Mouse (Mus musculus) heart, embryonic 10.5 days (tissue): ENCODE results near the gene Rilp. TPM values are rescaled to one million over a fixed set of nuclear protein-coding genes. Genes with fewer than 3 reads are reported as not detected.

Experiments used
- DNase-seq: peaks from one replicate; pipeline ENCODE4 v3.0.0-alpha.2; 2017; ENCODE audit warnings: low spot score
- H3K27ac ChIP-seq: fragments of 300-500 bp; sonication (generic); 2 replicates; pipeline ENCODE4 v1.5.1; 2016; ENCODE audit warnings: mild to moderate bottlenecking
- H3K27me3 ChIP-seq: fragments of 300-500 bp; sonication (generic); 2 replicates; pipeline ENCODE4 v1.6.1; 2016; ENCODE audit warnings: mild to moderate bottlenecking; ENCODE audit not compliant: poor library complexity, insufficient read depth, severe bottlenecking
- H3K36me3 ChIP-seq: fragments of 300-500 bp; sonication (generic); 2 replicates; pipeline ENCODE4 v1.6.1; 2016; ENCODE audit warnings: mild to moderate bottlenecking, moderate library complexity
- H3K4me1 ChIP-seq: fragments of 300-500 bp; sonication (generic); 2 replicates; pipeline ENCODE4 v1.6.1; 2016; ENCODE audit warnings: mild to moderate bottlenecking
- H3K4me3 ChIP-seq: fragments of 300-500 bp; sonication (generic); 2 replicates; pipeline ENCODE4 v1.5.1; 2016; ENCODE audit warnings: mild to moderate bottlenecking, moderate library complexity
- H3K9me3 ChIP-seq: fragments of 300-500 bp; sonication (generic); 2 replicates; pipeline ENCODE4 v1.6.1; 2016; ENCODE audit warnings: mild to moderate bottlenecking, moderate library complexity
- WGBS: fragments of 180-500 bp; shearing (Covaris S2); methylation state at CpG from one replicate; pipeline ENCODE4 v1.1.7; 2016; 5-methylcytosine and 5-hydroxymethylcytosine counted together
- microRNA counts: library from miRNA; unstranded; fragments of <30 nt; microRNA quantifications from one replicate; lab custom pipeline; 2017
- microRNA-seq: library from miRNA; unstranded; fragments of <30 nt; microRNA quantifications from one replicate; pipeline ENCODE4, GENCODE M21; 2017
- polyA plus RNA-seq: library from polyadenylated mRNA; unstranded; fragments of >200 nt; fragmentation: Nextera tagmentation; extraction: Ambion mirVana; gene quantifications from 2 replicates; pipeline ENCODE4 v1.2.1, GENCODE M21; 2016

Rilp gene
- polyA plus RNA-seq, 1 experiment from 2014 or later = 0.78 TPM

- Histone ChIP-seq H3K27me3 (peaks cover 6% of the 10 kb centered on the region; the same call in 1 of the 2 replicates), H3K4me1 (peaks cover 23% of the 10 kb centered on the region), H3K9me3 (no peaks in the 10 kb centered on the region), H3K4me3 (no peak overlapping the region), H3K36me3 (peaks cover 11% of the 10 kb centered on the region; the same call in 1 of the 2 replicates), H3K27ac (peak overlapping the region; percentile 39; the same call in 1 of the 2 replicates)
- DNase-seq = no peak
- WGBS = 81% methylated on average over 6 of the region's 6 CpGs
These were observed 47.2 kb downstream of the Rilp start for GRCm38 (mm10) chr11:75557142-75557541.

DNA sequence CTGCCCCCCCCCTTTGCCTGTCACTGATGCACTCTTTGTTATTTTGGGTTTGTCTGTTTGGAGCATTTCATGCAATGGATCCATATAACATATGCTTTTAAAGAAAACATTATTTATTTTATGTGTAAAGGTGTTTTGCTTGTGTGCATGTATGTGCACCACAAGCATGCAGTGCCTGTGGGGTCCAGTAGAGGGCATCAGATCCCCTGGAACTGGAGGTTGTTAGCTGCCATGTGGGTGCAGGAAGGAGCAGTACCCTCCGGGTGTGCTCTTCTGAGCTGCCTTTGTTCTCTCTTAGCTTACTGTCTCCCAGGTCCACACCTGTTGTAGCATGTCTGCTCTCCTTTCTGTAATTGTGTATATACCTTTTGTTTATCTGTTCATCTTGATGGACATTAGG lies 48.2 kb downstream of the Rilp start:
- Histone ChIP-seq H3K27ac (no peak overlapping the region), H3K36me3 (peaks cover 11% of the 10 kb centered on the region; the same call in 1 of the 2 replicates), H3K4me1 (peaks cover 23% of the 10 kb centered on the region), H3K27me3 (peaks cover 6% of the 10 kb centered on the region; the same call in 1 of the 2 replicates), H3K4me3 (no peak overlapping the region), H3K9me3 (no peaks in the 10 kb centered on the region)
- no peak for DNase-seq
- WGBS = 92% methylated on average over 1 of the region's 1 CpGs

DNA sequence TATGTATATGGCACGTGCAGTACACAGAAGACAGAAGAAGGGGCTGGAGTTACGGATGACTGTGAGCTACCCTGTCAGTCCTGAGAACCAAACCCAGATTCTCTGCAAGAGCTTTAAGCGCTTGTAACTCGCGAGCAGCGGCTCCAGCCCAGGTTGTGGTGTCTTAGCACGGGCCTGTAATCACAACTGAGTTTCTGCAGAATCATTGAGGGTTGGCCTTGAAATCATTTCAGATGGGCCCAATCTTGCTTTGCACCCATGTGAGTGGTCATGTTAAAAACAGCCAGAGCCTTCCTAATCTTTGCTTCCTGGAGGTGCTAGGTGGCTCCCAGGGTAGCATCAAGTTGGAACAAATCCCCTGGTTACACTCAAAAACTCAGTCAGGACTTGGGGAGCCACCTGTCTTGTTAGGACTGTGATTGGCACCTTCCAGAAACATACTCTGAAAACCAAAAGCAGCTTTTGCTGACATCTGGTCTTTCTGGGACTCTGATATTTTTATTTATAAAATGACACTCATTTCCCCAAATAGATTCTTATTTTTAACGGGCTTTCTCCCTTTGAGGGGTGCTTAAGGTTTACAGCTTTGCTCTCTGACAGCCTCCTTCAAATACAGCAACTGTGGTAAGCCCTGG lies 50.1 kb downstream of the Rilp start:
- H3K4me1 ChIP-seq = peaks cover 41% of the 10 kb centered on the region
- 85% methylated on average over 8 of the region's 8 CpGs for WGBS
- H3K9me3 ChIP-seq = no peaks in the 10 kb centered on the region
- no peak overlapping the region for H3K4me3 ChIP-seq
- peaks cover 11% of the 10 kb centered on the region; the same call in 1 of the 2 replicates for H3K36me3 ChIP-seq
- H3K27me3 ChIP-seq = peaks cover 6% of the 10 kb centered on the region; the same call in 1 of the 2 replicates
- H3K27ac ChIP-seq = no peak overlapping the region
- no peak for DNase-seq

DNA sequence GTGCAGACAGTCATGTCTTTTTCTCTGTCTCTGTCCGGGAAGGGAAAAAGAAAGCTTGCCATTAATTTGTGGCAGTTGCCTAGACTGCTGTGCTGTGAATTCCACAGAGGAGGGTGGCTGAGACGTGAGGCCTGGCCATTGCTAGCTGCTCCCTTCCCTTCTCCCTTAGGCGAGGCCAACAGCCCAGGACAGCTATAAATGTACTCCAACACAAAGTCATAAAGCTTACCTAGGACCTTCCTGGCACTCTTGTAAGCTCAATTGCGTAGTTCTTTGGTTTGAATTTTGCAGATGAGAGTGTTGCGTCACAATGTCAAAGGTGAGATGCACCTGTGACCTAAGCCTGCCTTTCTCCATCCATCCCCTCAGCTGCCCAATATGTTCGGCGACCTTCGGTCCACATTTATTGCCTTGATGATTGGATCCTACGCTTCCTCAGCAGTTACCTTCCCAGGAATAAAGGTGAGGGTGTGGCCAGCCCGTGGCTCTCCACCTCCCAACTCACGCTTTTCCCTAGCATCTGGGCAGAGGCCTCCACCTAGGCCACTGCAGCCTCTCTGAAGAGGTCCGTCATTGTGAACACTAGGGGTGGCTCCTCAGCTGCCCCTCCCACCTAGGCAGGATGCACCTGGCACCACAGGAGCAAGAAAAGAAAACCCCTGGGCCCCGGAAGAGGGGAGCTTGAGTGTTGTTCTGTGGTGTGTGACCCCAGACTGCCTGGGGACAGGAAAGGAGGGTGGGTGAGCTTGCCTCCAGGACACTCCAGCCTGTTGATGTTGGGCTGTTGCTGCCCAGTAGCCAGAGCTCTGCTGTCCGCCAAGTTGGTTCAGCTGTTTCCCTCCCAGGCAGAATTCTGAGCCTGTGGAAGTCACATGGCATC lies 50.9 kb downstream of the Rilp start:
- no peaks in the 10 kb centered on the region for H3K9me3 ChIP-seq
- H3K27me3 ChIP-seq = peaks cover 6% of the 10 kb centered on the region; the same call in 1 of the 2 replicates
- H3K27ac ChIP-seq = 0 out of 2 replicates have a peak overlapping the region, but pooled peaks have one; percentile 9
- WGBS = 76% methylated on average over 14 of the region's 14 CpGs
- no peak for DNase-seq
- H3K4me1 ChIP-seq = peaks cover 48% of the 10 kb centered on the region
- no peak overlapping the region for H3K4me3 ChIP-seq
- H3K36me3 ChIP-seq = peaks cover 11% of the 10 kb centered on the region; the same call in 1 of the 2 replicates

GRCm38 (mm10) chr11:75561410-75561791 lies 51.5 kb downstream of the Rilp start:
- WGBS = 76% methylated on average over 5 of the region's 5 CpGs
- no peak for DNase-seq
- peaks cover 54% of the 10 kb centered on the region for H3K4me1 ChIP-seq
- peaks cover 6% of the 10 kb centered on the region; the same call in 1 of the 2 replicates for H3K27me3 ChIP-seq
- no peak overlapping the region for H3K4me3 ChIP-seq
- H3K27ac ChIP-seq = 0 out of 2 replicates have a peak overlapping the region, but pooled peaks have one; percentile 9
- H3K9me3 ChIP-seq = no peaks in the 10 kb centered on the region
- H3K36me3 ChIP-seq = peaks cover 11% of the 10 kb centered on the region; the same call in 1 of the 2 replicates

MicroRNA genes within 50 kb of the gene (microRNA counts, 519-probe panel; counts per million panel counts)
- microRNA mmu-miR-22 (lab: Ali Mortazavi, UCI) = 8,018 counts per million, percentile 88 among the panel's probes with 10 or more counts

Small RNA genes lying within 50 kb of the gene (microRNA-seq; reads per million reads assigned to microRNA genes)
- gene Mir22 (12,002 reads per million, percentile 96 among the genes with 10 or more reads in this experiment), gene Mir3971 (not detected)

Other genes with a start within 250 kb of the Rilp start
- gene Rpa1, start 161.8 kb upstream of the Rilp start, polyA plus RNA-seq = 127 and 143 TPM in 2 replicates
- 13.6 and 15.3 TPM in 2 replicates for gene Smyd4, start 161.7 kb upstream of the Rilp start, polyA plus RNA-seq
- gene Serpinf1, start 87.4 kb upstream of the Rilp start, polyA plus RNA-seq = 53.6 and 168 TPM in 2 replicates
- gene Serpinf2, start 70.5 kb upstream of the Rilp start, polyA plus RNA-seq = 3.6 and 98.2 TPM in 2 replicates
- 6.9 and 7.6 TPM in 2 replicates for gene Wdr81, start 55.4 kb upstream of the Rilp start, polyA plus RNA-seq
- gene Tlcd2, start 48.4 kb upstream of the Rilp start, polyA plus RNA-seq = 12.8 and 21.3 TPM in 2 replicates
- 49.2 and 53.7 TPM in 2 replicates for gene Prpf8, start 23.3 kb upstream of the Rilp start, polyA plus RNA-seq
- 13.6 and 15.8 TPM in 2 replicates for gene Scarf1, start 3.4 kb downstream of the Rilp start, polyA plus RNA-seq
- 5.5 and 6.4 TPM in 2 replicates for gene Slc43a2, start 21.6 kb downstream of the Rilp start, polyA plus RNA-seq
- gene Pitpna, start 78.0 kb downstream of the Rilp start, polyA plus RNA-seq = 56.1 and 80.1 TPM in 2 replicates
- gene Inpp5k, start 120.9 kb downstream of the Rilp start, polyA plus RNA-seq = 16.9 and 18.7 TPM in 2 replicates
- gene Myo1c, start 140.4 kb downstream of the Rilp start, polyA plus RNA-seq = 55.3 and 75.2 TPM in 2 replicates
- gene Crk, start 169.2 kb downstream of the Rilp start, polyA plus RNA-seq = 110 and 113 TPM in 2 replicates
- 870 and 941 TPM in 2 replicates for gene Ywhae, start 222.8 kb downstream of the Rilp start, polyA plus RNA-seq